Mouse (Mus musculus): ENCODE measurements around the gene Antxr1. TPM values are rescaled to one million over a fixed set of nuclear protein-coding genes. Genes with fewer than 3 reads are reported as not detected.

The Antxr1 gene
- total and polyA plus RNA-seq, 3 experiments = 4.8 to 8.5 (median 6.5) TPM

DNA sequence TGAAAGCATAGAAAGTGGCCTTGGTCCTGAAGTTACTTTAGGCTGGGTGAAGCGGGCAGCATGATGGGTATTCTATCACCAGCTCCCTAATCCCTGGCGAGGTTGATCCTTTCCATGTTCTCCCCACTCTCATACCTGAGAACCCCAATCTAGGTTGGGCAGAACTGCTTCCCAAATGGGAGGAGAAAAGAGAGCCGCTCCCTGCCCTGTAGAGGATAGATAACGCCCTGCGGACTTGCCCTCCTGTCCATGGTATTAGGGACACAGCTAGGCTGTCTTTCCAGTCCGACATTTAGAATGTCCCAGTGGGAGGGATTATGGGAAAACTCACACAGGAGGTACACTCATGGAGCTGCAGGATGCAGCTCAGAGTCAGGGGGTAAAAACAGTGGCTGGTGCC lies 165.3 kb downstream of the Antxr1 start:
- WGBS = 85% methylated on average over 6 of the region's 6 CpGs

DNA sequence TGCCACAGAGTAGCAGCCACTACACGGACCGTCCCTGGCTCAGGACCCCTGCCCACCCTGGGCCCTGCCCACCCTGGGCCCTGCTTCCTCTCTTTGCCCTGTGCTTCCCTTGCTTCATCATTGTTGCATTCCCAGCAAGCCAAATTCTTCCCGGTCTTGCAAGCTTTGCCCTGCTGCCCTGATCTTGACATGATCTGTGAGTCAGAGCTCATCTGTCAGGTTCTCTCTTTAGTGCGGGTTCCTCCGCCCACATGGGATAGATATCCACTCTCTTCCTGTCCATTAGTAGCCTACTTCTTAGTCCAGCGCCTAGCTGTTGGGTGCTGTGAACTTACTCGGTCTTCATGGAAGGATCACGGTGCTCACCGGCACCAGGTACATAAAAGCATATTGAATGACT lies 167.6 kb downstream of the Antxr1 start:
- Histone ChIP-seq H3K27me3 (ENCODE audit: control insufficient read depth, insufficient read depth, low read length) (no peaks in the 10 kb centered on the region), H3K36me3 (ENCODE audit: control insufficient read depth, insufficient read depth, low read length) (no peaks in the 10 kb centered on the region), H3K27ac (no peak overlapping the region), H3K79me2 (replicated peaks; ENCODE audit: control insufficient read depth, insufficient read depth, low read length) (no peaks in the 10 kb centered on the region), H3K4me1 (ENCODE audit: control insufficient read depth, insufficient read depth, low read length) (no peaks in the 10 kb centered on the region), H3K4me3 (no peak overlapping the region), H3K9ac (ENCODE audit: low read depth, low read length) (no peak overlapping the region)
- intact Hi-C loops (cut with DNase I) = no loop called here
- WGBS = 84% methylated on average over 9 of the region's 9 CpGs
- no peak for TF ChIP-seq EP300 (IDR thresholded peaks at IDR 0.05; ENCODE audit: insufficient read depth, low read depth, low read length)
- no peak for TF ChIP-seq CTCF (IDR thresholded peaks at IDR 0.05)
- TF ChIP-seq POLR2A (IDR thresholded peaks at IDR 0.05; ENCODE audit: insufficient read depth, low read depth, low read length) = no peak
- no peak for DNase-seq

More for the DNA sequence above, 165.3 kb downstream of the Antxr1 start:
- TF ChIP-seq EP300 (IDR thresholded peaks at IDR 0.05; ENCODE audit: insufficient read depth, low read depth, low read length) (no peak), POLR2A (IDR thresholded peaks at IDR 0.05; ENCODE audit: insufficient read depth, low read depth, low read length) (no peak), CTCF (IDR thresholded peaks at IDR 0.05) (no peak)
- no peak overlapping the region for H3K9ac ChIP-seq (ENCODE audit: low read depth, low read length)
- no peak for DNase-seq
- no peaks in the 10 kb centered on the region for H3K27me3 ChIP-seq (ENCODE audit: control insufficient read depth, insufficient read depth, low read length)
- H3K27ac ChIP-seq = no peak overlapping the region
- H3K36me3 ChIP-seq (ENCODE audit: control insufficient read depth, insufficient read depth, low read length) = no peaks in the 10 kb centered on the region
- no peaks in the 10 kb centered on the region for H3K79me2 ChIP-seq (replicated peaks; ENCODE audit: control insufficient read depth, insufficient read depth, low read length)
- no peaks in the 10 kb centered on the region for H3K4me1 ChIP-seq (ENCODE audit: control insufficient read depth, insufficient read depth, low read length)
- intact Hi-C loops (cut with DNase I) = no loop called here
- H3K4me3 ChIP-seq = no peak overlapping the region

DNA sequence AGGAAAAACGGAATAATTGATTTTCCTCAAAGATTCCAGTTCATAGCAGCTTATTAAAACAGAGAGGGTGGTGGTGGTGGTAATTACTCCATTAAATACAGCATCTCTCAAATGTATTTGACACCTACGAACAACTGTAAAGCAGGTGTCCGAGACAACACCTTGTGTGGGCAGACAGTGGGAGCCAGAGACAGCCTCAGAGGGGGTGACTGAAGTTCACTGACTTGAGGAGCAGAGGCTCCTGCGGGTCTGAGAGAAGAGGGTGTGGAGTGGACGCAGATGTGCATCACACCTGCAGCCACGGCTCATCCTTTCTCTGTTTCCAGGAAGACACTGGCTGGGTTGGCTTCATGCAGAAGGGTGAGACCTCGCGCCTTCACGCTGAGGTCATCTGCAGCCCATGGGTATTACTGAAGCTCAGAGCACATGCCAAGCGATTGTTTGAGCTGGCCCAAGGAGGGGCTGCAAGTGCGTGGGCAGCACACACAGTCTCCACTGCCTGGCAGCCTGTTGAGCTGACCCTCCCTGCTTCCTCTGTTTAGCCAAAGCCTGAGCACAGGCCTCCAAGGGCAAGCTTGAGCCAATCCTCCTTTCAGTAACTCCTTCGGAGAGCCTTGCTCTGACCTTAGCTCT lies 168.8 kb downstream of the Antxr1 start:
- H3K4me1 ChIP-seq (ENCODE audit: control insufficient read depth, insufficient read depth, low read length) = no peaks in the 10 kb centered on the region
- intact Hi-C loops (cut with DNase I) = no loop called here
- H3K4me3 ChIP-seq = no peak overlapping the region
- H3K27me3 ChIP-seq (ENCODE audit: control insufficient read depth, insufficient read depth, low read length) = no peaks in the 10 kb centered on the region
- no peak overlapping the region for H3K9ac ChIP-seq (ENCODE audit: low read depth, low read length)
- WGBS = 73% methylated on average over 12 of the region's 12 CpGs
- no peak overlapping the region for H3K27ac ChIP-seq
- no peaks in the 10 kb centered on the region for H3K36me3 ChIP-seq (ENCODE audit: control insufficient read depth, insufficient read depth, low read length)
- no peaks in the 10 kb centered on the region for H3K79me2 ChIP-seq (replicated peaks; ENCODE audit: control insufficient read depth, insufficient read depth, low read length)
- DNase-seq = no peak
- TF ChIP-seq EP300 (IDR thresholded peaks at IDR 0.05; ENCODE audit: insufficient read depth, low read depth, low read length) (no peak), POLR2A (IDR thresholded peaks at IDR 0.05; ENCODE audit: insufficient read depth, low read depth, low read length) (no peak), CTCF (IDR thresholded peaks at IDR 0.05) (no peak)

DNA sequence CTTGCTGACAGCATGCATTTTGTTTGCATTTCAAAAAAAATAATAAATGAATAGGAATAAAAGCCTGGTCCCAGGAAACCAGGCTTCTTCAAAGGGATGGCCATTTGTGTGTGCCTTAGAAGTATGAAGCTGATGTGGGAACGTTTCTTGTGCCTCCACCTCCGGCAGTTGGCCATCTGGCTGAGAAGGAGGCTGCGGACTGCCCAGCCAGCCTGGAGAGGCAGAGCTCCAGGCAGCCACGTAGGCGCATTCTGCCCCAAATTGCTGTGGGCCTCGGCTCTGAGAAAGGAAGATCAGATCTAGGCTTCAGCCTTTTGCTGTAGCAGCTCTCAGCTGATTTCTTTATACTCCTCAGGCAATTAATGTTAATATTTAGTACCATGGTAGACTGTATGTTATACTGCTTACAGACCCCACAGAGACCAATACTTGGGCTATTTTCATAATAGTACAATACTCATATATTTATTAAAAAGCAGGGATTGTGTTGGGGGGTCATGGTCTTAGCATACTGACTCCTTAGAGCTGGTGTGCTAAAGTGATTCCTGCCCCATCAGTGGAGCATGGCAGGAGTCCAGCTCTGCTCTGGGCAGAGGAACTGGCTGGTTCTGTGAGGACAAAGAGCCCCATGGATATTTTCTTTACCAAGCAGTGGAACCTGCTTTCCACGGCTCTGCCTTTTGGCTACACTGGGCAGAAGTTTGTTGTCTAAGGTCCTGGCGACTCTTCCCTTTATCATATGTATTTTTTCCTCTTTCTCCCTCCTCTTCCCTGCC lies 169.9 kb downstream of the Antxr1 start:
- Histone ChIP-seq H3K36me3 (ENCODE audit: control insufficient read depth, insufficient read depth, low read length) (no peaks in the 10 kb centered on the region), H3K4me1 (ENCODE audit: control insufficient read depth, insufficient read depth, low read length) (no peaks in the 10 kb centered on the region), H3K4me3 (no peak overlapping the region), H3K9ac (ENCODE audit: low read depth, low read length) (no peak overlapping the region), H3K27me3 (ENCODE audit: control insufficient read depth, insufficient read depth, low read length) (no peaks in the 10 kb centered on the region), H3K79me2 (replicated peaks; ENCODE audit: control insufficient read depth, insufficient read depth, low read length) (no peaks in the 10 kb centered on the region), H3K27ac (no peak overlapping the region)
- TF ChIP-seq EP300 (IDR thresholded peaks at IDR 0.05; ENCODE audit: insufficient read depth, low read depth, low read length) = no peak
- no peak for TF ChIP-seq CTCF (IDR thresholded peaks at IDR 0.05)
- TF ChIP-seq POLR2A (IDR thresholded peaks at IDR 0.05; ENCODE audit: insufficient read depth, low read depth, low read length) = no peak
- peak in 1 of 2 experiments; percentile 29 for DNase-seq
- WGBS = 63% methylated on average over 8 of the region's 8 CpGs
- intact Hi-C loops (cut with DNase I) = no loop called here

DNA sequence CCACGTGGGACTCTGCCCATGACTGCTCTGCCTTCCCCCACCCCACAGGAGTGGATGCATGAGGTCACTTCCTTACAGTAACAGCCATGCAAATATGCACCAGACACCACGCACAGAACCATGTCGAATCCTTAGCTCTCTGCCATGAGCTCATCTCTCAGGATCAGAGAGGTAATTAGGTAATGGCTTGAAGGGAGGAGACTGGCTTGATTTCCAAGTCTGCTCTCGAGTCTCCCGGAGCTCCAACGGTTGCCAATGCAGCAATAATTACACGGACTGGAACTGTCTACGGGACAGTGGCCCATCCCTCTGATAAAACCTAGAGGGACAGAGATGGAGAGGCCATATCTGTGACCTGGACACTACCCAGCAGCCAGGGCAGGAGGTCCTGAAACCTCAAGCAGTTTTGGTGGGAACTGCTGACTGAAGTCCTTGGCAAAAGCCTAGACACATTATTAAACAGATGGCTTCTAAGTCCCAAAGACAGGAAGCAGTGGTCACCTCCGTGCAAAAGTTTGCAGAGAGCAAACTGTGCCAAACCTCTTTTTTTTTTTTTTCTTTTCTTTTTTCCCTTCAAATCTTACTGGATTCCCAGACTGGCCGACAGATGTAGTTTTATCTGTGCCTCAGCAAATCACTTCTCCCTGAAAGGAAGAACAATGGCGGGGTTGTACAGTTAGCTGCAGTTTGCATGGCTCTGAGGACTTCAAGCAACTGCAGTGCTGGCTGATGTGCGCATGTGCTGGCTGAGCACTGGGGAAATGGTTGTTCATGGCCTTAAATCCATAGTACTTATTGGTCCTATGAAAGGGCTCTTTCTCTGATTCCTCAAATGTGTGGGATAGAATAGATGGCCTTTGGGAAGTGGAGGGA lies 174.0 kb downstream of the Antxr1 start:
- no peaks in the 10 kb centered on the region for H3K27me3 ChIP-seq (ENCODE audit: control insufficient read depth, insufficient read depth, low read length)
- H3K9ac ChIP-seq (ENCODE audit: low read depth, low read length) = no peak overlapping the region
- no peak for DNase-seq
- WGBS = 35% methylated on average over 12 of the region's 12 CpGs
- H3K4me3 ChIP-seq = no peak overlapping the region
- no peak overlapping the region for H3K27ac ChIP-seq
- no peaks in the 10 kb centered on the region for H3K4me1 ChIP-seq (ENCODE audit: control insufficient read depth, insufficient read depth, low read length)
- intact Hi-C loops (cut with DNase I) = no loop called here
- no peaks in the 10 kb centered on the region for H3K36me3 ChIP-seq (ENCODE audit: control insufficient read depth, insufficient read depth, low read length)
- TF ChIP-seq POLR2A (IDR thresholded peaks at IDR 0.05; ENCODE audit: insufficient read depth, low read depth, low read length) (no peak), EP300 (IDR thresholded peaks at IDR 0.05; ENCODE audit: insufficient read depth, low read depth, low read length) (no peak), CTCF (IDR thresholded peaks at IDR 0.05) (no peak)
- no peaks in the 10 kb centered on the region for H3K79me2 ChIP-seq (replicated peaks; ENCODE audit: control insufficient read depth, insufficient read depth, low read length)
